Mouse (Mus musculus): ENCODE results near the gene Dnajb8. TPM values are rescaled to one million over a fixed set of nuclear protein-coding genes. Genes with fewer than 3 reads are reported as not detected.

Dnajb8 gene
- total RNA-seq (2021): not detected

GRCm38 (mm10) chr6:88221968-88222367, at the start of gene Dnajb8:
Dnajb8 (plus strand) TSS chr6:88222268.
- intact Hi-C loops (cut with DNase I): no loop called here
- DNase-seq: no peak

GRCm38 (mm10) chr6:88174191-88174590, 47.9 kb upstream of the Dnajb8 start:
- no peak for DNase-seq
- intact Hi-C loops (cut with DNase I): no loop called here

- intact Hi-C loops (cut with DNase I): no loop called here
- DNase-seq: no peak
Measured at GRCm38 (mm10) chr6:88174676-88175075, 47.4 kb upstream of the Dnajb8 start.

- intact Hi-C loops (cut with DNase I): no loop called here
- DNase-seq: no peak
Measured at GRCm38 (mm10) chr6:88184671-88185070, 37.4 kb upstream of the Dnajb8 start.

GRCm38 (mm10) chr6:88188148-88188547, 33.9 kb upstream of the Dnajb8 start:
- intact Hi-C loops (cut with DNase I): loop anchor here (2.0 kb wide), 3 partner anchors 33 to 243 kb away; no protein-coding TSS in a partner anchor
- no peak for DNase-seq

GRCm38 (mm10) chr6:88189312-88190042, 32.6 kb upstream of the Dnajb8 start:
- peak; percentile 75 to 80 for DNase-seq
- intact Hi-C loops (cut with DNase I): loop anchor here (1.0 to 5.0 kb wide), 6 partner anchors 35 to 298 kb away; no protein-coding TSS in a partner anchor

GRCm38 (mm10) chr6:88190043-88190309, 32.1 kb upstream of the Dnajb8 start:
- DNase-seq: no peak
- intact Hi-C loops (cut with DNase I): loop anchor here (5.0 kb wide), 2 partner anchors 132 to 297 kb away; no protein-coding TSS in a partner anchor

- DNase-seq: peak in 1 of 2 experiments; percentile 14
- intact Hi-C loops (cut with DNase I): loop anchor here (5.0 kb wide), 2 partner anchors 132 to 297 kb away; no protein-coding TSS in a partner anchor
Measured at GRCm38 (mm10) chr6:88190310-88191023, 31.6 kb upstream of the Dnajb8 start.

- intact Hi-C loops (cut with DNase I): loop anchor here (5.0 kb wide), 2 partner anchors 131 to 296 kb away; no protein-coding TSS in a partner anchor
- DNase-seq: no peak
Measured at GRCm38 (mm10) chr6:88191024-88191365, 31.1 kb upstream of the Dnajb8 start.

GRCm38 (mm10) chr6:88191411-88192070, 30.5 kb upstream of the Dnajb8 start:
- DNase-seq: no peak
- intact Hi-C loops (cut with DNase I): loop anchor here (5.0 kb wide), 2 partner anchors 131 to 296 kb away; no protein-coding TSS in a partner anchor

GRCm38 (mm10) chr6:88192756-88193155, 29.3 kb upstream of the Dnajb8 start:
- intact Hi-C loops (cut with DNase I): loop anchor here (5.0 kb wide), 2 partner anchors 130 to 295 kb away; no protein-coding TSS in a partner anchor
- DNase-seq: no peak

- intact Hi-C loops (cut with DNase I): loop anchor here (5.0 kb wide), 2 partner anchors 129 to 294 kb away; no protein-coding TSS in a partner anchor
- DNase-seq: peak; percentile 52 to 60
Measured at GRCm38 (mm10) chr6:88193433-88194052, 28.5 kb upstream of the Dnajb8 start, which contains the start of gene Gata2. Gata2 (plus strand) TSS chr6:88193891.

GRCm38 (mm10) chr6:88194053-88194977, 27.8 kb upstream of the Dnajb8 start:
- peak in 1 of 2 experiments; percentile 34 for DNase-seq
- intact Hi-C loops (cut with DNase I): loop anchor here (5.0 kb wide), 2 partner anchors 128 to 293 kb away; no protein-coding TSS in a partner anchor

GRCm38 (mm10) chr6:88194978-88195325, 27.1 kb upstream of the Dnajb8 start:
- intact Hi-C loops (cut with DNase I): loop anchor here (5.0 kb wide), 2 partner anchors 127 to 292 kb away; no protein-coding TSS in a partner anchor
- DNase-seq: peak in 1 of 2 experiments; percentile 32

- intact Hi-C loops (cut with DNase I): no loop called here
- peak; percentile 35 to 41 for DNase-seq
Measured at GRCm38 (mm10) chr6:88196054-88196732, 25.9 kb upstream of the Dnajb8 start.

- intact Hi-C loops (cut with DNase I): no loop called here
- DNase-seq: peak; percentile 34 to 36
Measured at GRCm38 (mm10) chr6:88196733-88197312, 25.2 kb upstream of the Dnajb8 start.

GRCm38 (mm10) chr6:88197313-88198069, 24.6 kb upstream of the Dnajb8 start:
- intact Hi-C loops (cut with DNase I): no loop called here
- peak; percentile 52 to 57 for DNase-seq

Measured in heart, postnatal 10 days (tissue).